Mouse (Mus musculus) heart, postnatal 4 days (tissue): ENCODE measurements around the gene Lrrc38. TPM values are rescaled to one million over a fixed set of nuclear protein-coding genes. Genes with fewer than 3 reads are reported as not detected.

Experiments
- DNase-seq: peaks from one replicate; pipeline ENCODE4 v3.0.0; 2021
- total RNA-seq, 2 experiments: library from RNA; stranded (reverse); gene quantifications; 2 replicates each; pipeline ENCODE4 v1.2.3; 2021

The Lrrc38 gene
- total RNA-seq, 2 experiments from 2014 or later, result 0.29 to 0.33 TPM

DNA sequence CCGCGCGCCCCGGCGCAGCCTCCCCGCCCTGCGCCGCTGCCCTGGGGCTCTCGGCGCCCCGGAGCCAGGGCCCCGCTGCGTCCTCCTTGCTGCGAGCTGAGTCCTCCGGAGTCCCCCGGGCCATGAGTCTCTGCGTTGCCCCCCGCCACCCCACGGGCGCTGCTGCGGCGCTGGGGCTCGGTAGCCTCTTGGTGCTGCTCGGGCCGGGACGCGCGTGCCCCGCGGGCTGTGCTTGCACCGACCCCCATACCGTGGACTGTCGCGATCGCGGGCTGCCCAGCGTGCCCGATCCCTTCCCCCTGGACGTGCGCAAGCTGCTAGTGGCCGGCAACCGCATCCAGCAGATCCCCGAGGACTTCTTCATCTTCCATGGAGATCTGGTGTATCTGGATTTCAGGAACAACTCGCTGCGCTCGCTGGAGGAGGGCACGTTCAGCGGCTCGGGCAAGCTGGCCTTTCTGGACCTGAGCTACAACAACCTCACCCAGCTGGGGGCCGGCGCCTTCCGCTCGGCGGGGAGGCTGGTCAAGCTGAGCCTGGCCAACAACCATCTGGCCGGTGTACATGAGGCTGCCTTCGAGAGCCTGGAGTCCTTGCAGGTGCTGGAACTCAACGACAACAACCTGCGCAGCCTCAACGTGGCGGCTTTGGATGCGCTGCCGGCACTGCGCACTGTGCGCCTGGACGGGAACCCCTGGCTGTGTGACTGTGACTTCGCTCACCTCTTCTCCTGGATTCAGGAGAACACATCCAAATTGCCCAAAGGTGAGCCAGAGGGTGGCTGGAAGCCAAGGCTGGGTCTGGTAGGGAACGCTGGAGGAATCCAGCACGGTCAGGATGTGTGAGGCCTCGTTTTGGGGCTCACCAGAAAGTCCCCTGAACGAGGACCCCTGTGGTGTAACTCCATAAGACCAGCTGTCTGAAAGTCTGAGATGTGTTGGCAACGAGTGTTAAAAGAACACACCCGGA is 774 bp downstream of the Lrrc38 start:
- DNase-seq, result no peak

DNA sequence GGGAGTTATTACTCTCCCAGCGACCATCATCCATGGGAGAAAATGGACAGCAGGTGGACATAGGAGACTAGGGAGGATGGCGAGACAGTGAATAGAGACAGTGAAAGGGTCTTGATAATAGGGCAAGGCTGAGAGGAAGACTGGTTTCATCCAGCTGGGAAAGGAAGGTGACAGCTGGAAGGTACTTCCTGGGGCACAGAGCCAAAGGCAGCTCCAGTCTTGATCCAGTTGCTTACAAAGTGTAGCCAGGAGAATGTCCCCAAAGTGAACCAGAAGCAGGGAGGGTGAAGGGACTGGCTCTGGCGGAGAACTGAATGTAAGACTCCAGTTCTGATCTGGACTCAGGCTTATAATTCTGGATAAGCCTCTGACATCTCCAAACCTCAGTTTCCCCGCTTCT is 2.7 kb downstream of the Lrrc38 start:
- DNase-seq, result no peak

- DNase-seq, result no peak
These were observed 12.0 kb downstream of the Lrrc38 start for GRCm38 (mm10) chr4:143361520-143361919.

DNA sequence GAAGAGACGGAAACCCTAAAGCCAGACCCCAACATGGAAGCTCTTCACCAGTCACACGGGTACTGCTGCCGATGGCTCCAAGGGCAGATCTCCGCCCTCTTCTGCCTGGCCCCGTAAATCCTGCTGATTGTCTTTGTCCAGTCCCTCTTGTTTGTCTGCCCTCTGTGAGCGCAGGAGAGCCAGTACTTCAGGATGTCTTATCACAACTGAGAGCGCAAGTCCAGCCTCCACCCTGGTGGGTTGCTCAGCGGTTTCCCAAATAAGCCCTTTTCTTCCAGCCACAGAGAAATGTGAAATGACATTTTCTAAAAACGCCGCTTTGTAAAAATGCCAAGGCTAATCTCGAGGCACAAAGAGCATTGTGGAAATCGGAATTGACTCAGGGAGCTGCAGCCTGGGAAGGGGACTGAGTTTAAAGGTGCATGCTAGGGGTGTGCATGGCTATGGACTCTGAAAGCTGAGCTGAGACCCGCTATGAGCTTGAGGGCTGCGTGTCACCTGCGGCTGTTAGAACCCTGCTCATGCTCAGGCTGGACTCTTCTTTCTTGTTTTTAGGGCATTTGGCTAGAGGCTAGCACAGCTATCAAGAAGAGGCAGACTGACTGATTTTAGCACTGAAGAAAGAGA is 17.0 kb downstream of the Lrrc38 start:
- no peak for DNase-seq

DNA sequence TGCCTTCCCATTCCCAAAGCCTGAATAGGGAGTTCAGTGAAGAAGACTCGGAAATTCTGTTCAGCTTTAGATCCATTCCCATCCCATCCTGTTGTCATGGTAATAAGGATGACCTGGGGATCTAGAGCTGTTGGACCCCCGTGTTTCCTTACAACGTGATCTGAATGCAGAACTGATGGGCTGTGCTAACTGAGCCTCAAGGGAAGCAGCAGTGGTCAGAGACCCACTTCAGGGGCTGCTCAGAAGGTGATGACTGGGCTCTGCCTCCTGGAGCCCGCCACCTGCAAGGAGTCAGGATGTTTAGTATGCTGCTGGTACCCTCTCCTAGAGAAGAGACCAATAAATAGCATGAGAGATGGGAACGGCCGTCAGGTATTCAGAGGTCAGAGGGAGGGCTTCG is 29.9 kb downstream of the Lrrc38 start:
- DNase-seq, result no peak

DNA sequence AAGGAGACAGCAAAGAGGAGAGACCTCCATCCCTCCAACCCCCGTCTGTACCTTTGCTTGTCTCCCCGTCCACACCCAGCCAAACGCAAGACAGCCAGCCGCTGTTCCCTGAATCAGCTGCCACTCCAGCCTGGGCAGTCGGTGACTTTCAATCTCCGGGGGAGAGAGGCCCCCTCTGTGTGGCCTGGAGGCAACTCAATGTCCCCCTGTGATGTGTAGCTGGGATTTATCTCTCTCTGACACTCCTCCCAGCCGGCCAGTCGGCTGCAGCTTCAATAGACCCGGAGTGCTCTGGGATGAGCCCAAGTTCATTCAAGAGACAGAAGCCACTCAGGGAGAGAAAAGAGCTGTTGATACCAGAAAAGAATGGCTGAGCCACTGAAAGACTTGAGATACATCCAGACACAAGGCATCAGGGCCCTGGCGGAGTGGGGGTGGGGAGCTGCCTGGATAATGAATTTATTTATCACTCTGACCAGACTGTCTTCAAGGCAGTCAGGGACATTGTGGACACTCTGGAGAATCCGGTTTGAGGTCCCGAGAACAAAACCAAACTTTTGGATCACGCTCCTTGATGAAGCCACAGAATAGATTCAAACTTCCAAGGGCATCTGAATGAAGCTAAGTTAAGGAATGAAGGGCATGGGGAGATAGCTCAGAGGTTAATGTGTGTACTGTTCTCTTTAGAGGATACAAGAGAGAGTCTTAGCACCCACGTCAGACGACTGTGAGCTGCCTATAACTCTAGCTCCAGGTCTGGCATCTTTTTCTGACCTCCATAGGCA is 30.6 kb downstream of the Lrrc38 start:
- no peak for DNase-seq

DNA sequence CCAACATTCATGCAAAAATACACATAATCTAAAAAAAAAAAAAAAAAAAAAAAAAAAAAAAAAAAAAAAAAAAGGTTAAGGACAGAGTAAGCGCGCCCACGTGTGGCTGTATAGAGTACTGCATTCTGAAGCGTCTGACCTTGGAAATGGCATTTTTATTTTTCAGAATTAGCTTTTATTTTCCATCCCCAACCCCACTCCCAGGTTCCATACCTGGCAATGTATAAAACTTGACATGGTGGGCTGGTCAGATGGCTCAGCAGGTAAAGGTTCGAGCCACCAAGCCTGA is 31.1 kb downstream of the Lrrc38 start:
- DNase-seq, result peak; percentile 51

GRCm38 (mm10) chr4:143382163-143382562 is 32.6 kb downstream of the Lrrc38 start:
- DNase-seq, result no peak

DNA sequence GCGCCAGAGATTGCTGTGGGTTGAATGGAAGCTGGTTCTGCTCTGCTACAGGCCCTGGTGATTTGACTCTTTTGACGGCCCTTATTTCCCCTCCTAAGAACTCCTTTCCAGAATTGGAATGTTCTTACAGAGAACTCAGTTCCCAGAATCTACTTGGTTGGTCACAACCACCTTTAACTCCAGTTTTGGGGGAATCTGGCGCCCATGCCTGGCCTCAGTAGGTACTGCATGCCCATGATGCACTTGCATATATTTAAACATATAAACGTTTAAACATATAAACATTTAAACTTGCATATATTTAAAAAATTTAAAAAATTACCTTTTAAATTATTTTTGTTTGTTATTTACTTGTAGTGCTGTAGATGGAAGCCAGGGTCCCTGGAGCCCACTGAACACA is 34.1 kb downstream of the Lrrc38 start:
- peak; percentile 12 for DNase-seq

- peak; percentile 63 for DNase-seq
These were observed 39.6 kb downstream of the Lrrc38 start for GRCm38 (mm10) chr4:143388955-143389702.

DNA sequence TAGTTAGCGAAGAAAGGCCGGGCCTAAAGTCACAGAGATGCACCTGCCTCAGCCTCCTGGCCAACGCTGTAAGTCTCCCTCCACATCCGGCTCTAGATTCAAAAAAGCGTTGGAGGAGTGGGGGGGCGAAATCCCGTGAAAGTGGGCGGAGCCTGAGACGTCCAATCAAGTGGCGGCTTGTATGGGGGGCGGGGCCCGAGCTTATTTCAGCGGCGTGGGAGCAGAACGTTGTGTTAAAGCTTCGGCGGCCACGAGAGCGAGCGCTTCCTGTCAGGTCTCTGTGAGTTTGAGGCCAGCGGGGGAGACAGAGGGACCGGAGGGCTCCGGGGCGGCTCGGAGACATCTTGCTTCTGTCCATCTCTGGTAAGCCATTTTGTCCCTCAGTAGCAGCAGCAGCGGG is 44.6 kb downstream of the Lrrc38 start, which contains the start of gene Pramel1:
Gene Pramel1 (plus strand): TSS at position 248 of the 400 bp plus-strand sequence.
- no peak for DNase-seq

DNA sequence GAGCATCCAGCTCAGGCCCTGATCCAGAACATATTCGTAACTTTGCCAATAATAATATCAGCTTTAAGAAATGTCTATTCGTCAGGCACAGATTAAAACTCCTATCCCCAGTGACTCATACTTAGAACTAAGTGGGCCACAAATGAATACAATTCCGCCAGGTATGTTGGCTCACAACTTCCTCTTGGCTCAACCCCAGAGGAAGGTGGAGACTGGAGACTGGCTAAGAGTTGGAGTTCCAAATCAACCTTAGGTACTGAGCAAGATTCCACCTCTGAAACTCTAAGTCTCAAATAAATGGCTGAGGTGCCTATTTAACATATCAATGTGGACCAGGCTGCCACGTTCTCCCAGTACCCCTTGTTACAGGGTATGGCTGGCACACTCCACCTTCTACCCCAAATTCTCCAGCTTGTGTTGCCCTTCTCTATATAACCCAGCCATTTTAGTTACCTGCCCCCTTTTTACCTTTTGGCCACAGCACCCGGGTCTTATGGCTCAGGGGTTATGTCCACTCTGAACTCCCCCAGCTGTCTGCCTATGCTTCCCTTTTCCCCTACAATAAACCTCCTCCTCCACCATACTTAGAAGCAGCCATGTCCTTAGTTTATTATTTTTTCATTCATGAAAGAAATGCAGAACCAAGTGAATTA is 62.1 kb downstream of the Lrrc38 start:
- no peak for DNase-seq

GRCm38 (mm10) chr4:143412219-143413092 is 62.9 kb downstream of the Lrrc38 start, which contains the start of gene Pramef8:
Gene Pramef8 (plus strand): TSS chr4:143412426.
- DNase-seq, result peak; percentile 93

DNA sequence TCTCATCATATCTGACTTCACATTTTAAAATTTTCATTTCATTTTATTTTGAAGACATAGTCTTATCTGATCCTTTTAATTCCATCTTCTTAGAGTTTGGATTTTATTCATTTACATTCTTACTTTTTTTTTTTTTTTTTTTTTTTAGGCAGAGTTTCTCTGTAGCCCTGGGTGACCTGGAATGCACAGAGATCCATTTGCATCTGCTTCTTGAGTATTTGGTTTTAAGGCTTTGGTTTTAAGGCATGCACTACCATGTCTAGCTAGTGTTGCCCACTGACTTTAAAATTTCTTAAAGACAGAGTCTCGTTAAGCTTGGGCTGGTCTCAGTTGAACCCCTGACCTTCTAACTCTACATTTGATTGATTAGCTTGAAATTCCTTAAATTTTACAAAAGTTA is 64.1 kb downstream of the Lrrc38 start:
- DNase-seq, result no peak

- DNase-seq, result no peak
These were observed 64.6 kb downstream of the Lrrc38 start for GRCm38 (mm10) chr4:143414121-143414520.

Other genes starting within 250 kb of the Lrrc38 start
- 10 to 100 TPM; 23.1 to 23.5 TPM for gene Prdm2, start 136.8 kb upstream of the Lrrc38 start, total RNA-seq
- 10 to 100 TPM; 13.0 to 14.3 TPM for gene Pdpn, start 50.2 kb upstream of the Lrrc38 start, total RNA-seq
- not detected for gene Pramel1, start 44.7 kb downstream of the Lrrc38 start, total RNA-seq
- 10 to 100 TPM; 11.7 to 12.1 TPM for gene Pramef8, start 62.7 kb downstream of the Lrrc38 start, total RNA-seq
- not detected for gene Oog4, start 100.6 kb downstream of the Lrrc38 start, total RNA-seq
- not detected for gene Gm13043, start 161.6 kb downstream of the Lrrc38 start, total RNA-seq
- gene Gm13040, start 186.2 kb downstream of the Lrrc38 start, total RNA-seq, result not detected
- not detected for gene BC080695, start 201.9 kb downstream of the Lrrc38 start, total RNA-seq
- gene Gm13057, start 202.0 kb downstream of the Lrrc38 start, total RNA-seq, result not detected